Mouse (Mus musculus): Measurements from ENCODE around the gene H3f3a. TPM values are rescaled to one million over a fixed set of nuclear protein-coding genes. Genes with fewer than 3 reads are reported as not detected.
A peak's percentile ranks its signal among the peaks of the same experiment; 100 is the strongest.

The H3f3a gene
- polyA plus RNA-seq, 1 experiment = 339 TPM

DNA sequence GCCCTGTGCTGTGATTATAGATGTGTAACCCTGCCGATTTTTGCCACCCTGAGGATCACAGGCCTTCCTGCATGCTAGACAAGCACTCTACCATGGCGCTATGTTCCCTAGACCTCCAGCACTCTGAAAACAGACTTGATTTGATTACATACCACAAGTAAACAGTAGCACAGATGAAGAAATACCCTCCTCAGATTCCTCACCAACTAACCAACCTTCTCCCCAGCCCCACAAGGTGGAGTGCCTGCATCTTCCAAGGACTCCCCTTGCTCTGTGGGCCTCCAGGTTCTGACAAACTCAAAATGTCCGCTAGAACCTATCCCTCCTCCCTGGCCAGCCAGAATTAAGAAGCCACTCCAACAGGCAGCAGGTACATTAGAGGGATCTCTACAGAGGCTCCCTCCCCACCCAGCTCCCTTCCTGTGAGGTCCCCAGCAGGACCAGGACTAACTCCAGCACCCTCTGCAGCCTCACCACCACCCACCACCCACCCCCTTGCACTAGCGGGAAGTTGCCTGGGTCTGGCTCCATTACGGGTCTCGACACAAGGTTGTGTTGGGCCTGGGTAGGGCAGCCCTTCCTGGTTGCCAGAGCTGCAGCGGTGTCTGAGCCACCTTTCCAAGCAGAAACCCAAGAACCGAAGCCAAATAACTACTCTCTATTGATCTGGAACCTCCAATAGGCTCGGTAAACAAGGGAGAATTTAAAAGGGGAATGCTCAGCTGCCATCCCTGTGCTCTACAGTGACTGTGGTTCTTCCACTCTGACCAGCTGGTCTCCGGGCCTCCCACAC lies 46.0 kb downstream of the H3f3a start:
- TF ChIP-seq POLR2A (IDR thresholded peaks at IDR 0.05; ENCODE audit: borderline replicate concordance, extremely low read depth, low read depth, low read length) = no peak
- no peak for TF ChIP-seq CTCF (IDR thresholded peaks at IDR 0.05; ENCODE audit: insufficient read depth, low read length)
- DNase-seq = peak; percentile 32
- H3K4me3 ChIP-seq (replicated peaks; ENCODE audit: extremely low read depth, low read depth, low read length) = peak overlapping the region; percentile 78
- 20% methylated on average over 10 of the region's 10 CpGs for WGBS
- H3K4me1 ChIP-seq (ENCODE audit: control insufficient read depth, insufficient read depth, low read length) = peaks cover 6% of the 10 kb centered on the region

DNA sequence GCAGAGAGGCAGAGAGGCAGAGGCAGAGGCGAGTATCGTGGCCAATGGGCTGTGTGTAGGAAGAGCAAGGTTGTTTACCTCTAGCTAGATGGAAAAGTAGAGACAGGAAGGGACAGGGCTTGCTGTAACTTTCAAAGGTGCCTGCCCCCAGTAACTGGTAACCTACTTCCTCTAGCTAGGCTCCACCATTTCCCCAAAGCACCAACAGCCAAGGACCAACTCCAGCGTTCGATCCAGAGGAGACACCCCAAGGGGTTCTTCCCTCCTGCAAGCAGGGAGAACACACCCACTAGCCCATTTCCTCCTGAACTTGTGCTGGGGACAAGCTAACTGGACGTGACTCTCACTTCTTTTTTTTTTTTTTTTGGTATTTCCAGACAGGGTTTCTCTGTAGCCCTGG lies 47.2 kb downstream of the H3f3a start:
- TF ChIP-seq POLR2A (IDR thresholded peaks at IDR 0.05; ENCODE audit: borderline replicate concordance, extremely low read depth, low read depth, low read length) = no peak
- no peak for TF ChIP-seq CTCF (IDR thresholded peaks at IDR 0.05; ENCODE audit: insufficient read depth, low read length)
- no peak for DNase-seq
- Histone ChIP-seq H3K4me1 (ENCODE audit: control insufficient read depth, insufficient read depth, low read length) (peaks cover 6% of the 10 kb centered on the region), H3K4me3 (replicated peaks; ENCODE audit: extremely low read depth, low read depth, low read length) (no peak overlapping the region)
- 38% methylated on average over 5 of the region's 5 CpGs for WGBS

DNA sequence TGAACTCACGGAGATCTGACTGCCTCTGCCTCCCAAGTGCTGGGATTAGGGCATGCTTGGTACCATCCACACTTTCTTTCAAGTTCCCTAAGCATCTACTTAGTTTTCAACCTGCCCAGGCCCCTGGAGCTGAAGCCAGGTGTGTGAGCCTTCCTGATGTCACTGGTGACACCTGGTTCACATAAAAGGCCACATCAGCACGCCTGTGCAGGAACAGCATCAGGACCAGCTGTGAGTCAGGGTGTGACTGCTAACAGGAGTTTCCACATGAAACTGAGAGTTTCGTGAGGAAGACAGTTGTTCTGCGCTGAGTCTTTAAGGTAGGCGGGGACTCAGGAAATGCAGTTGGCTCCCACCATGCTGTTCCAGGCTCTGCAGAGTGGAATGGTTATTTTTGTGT lies 48.4 kb downstream of the H3f3a start:
- WGBS = 73% methylated on average over 5 of the region's 5 CpGs
- H3K4me1 ChIP-seq (ENCODE audit: control insufficient read depth, insufficient read depth, low read length) = peaks cover 6% of the 10 kb centered on the region
- TF ChIP-seq POLR2A (IDR thresholded peaks at IDR 0.05; ENCODE audit: borderline replicate concordance, extremely low read depth, low read depth, low read length) (no peak), CTCF (IDR thresholded peaks at IDR 0.05; ENCODE audit: insufficient read depth, low read length) (no peak)
- DNase-seq = no peak
- H3K4me3 ChIP-seq (replicated peaks; ENCODE audit: extremely low read depth, low read depth, low read length) = no peak overlapping the region

DNA sequence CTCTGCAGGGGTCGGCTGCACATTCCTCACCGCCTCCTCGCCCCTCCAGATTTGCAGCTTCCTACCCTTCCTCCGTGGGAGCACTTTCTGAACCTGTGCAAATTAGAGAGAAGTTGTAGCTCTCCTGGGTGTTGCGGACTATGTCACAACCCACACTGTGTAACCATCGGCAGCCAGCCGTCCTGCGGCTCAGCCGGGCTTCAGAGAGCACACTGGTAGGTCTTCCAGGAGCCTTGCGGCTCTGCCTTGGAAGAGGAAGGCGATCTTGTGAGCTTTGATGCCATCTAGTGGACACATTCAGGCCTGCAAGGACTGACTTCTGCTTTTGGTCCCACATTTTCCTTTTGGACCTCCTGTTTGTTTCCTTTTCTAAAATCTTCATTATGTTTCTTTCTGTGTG lies 49.9 kb downstream of the H3f3a start:
- peak; percentile 80 for DNase-seq
- WGBS = 2% methylated on average over 11 of the region's 11 CpGs
- TF ChIP-seq POLR2A (IDR thresholded peaks at IDR 0.05; ENCODE audit: borderline replicate concordance, extremely low read depth, low read depth, low read length) (no peak), CTCF (IDR thresholded peaks at IDR 0.05; ENCODE audit: insufficient read depth, low read length) (peak; percentile 90)
- H3K4me1 ChIP-seq (ENCODE audit: control insufficient read depth, insufficient read depth, low read length) = peaks cover 6% of the 10 kb centered on the region
- H3K4me3 ChIP-seq (replicated peaks; ENCODE audit: extremely low read depth, low read depth, low read length) = peak overlapping the region; percentile 1

DNA sequence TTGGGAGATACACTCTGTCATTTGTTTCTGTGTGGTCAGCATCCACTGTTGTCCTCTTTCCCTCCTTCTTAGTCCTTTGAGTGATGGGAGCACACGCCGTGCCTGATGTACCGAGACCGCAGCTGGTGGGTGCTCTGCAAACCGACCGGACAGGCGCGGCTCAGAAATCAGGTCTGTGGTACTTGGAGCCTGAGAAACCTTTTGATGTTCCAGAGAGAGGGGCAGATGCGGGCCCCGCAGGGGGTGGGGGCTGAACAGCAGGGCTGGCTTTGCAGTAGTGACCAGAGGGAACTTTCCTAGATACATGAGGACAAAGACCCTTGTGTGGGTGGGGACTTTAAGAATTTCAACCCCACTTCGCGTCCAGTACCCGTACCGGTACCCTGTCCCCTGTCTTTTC lies 50.4 kb downstream of the H3f3a start:
- no peak overlapping the region for H3K4me3 ChIP-seq (replicated peaks; ENCODE audit: extremely low read depth, low read depth, low read length)
- DNase-seq = no peak
- H3K4me1 ChIP-seq (ENCODE audit: control insufficient read depth, insufficient read depth, low read length) = peaks cover 6% of the 10 kb centered on the region
- WGBS = 15% methylated on average over 14 of the region's 14 CpGs
- TF ChIP-seq CTCF (IDR thresholded peaks at IDR 0.05; ENCODE audit: insufficient read depth, low read length) (no peak), POLR2A (IDR thresholded peaks at IDR 0.05; ENCODE audit: borderline replicate concordance, extremely low read depth, low read depth, low read length) (no peak)

DNA sequence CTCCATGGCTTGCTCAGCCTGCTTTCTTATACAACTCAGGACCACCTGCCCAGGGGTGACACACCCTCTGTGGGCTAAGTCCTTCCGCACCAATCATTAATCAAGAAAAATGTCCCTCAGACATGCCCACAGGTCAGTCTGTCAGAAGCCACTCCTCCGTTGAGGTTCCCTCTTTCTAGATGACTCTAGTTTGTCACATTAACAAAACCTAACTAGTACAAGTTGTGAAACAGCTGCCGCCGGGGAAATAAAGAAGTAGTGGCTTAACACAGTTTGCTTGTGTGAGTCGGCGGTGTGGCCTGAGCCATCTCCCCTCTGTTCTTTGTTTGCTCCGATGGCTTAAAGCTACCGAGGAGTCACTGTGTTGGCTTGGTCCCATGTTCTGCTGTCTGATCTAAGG lies 51.1 kb downstream of the H3f3a start:
- peak; percentile 23 for DNase-seq
- WGBS = 69% methylated on average over 8 of the region's 8 CpGs
- peaks cover 3% of the 10 kb centered on the region for H3K4me1 ChIP-seq (ENCODE audit: control insufficient read depth, insufficient read depth, low read length)

DNA sequence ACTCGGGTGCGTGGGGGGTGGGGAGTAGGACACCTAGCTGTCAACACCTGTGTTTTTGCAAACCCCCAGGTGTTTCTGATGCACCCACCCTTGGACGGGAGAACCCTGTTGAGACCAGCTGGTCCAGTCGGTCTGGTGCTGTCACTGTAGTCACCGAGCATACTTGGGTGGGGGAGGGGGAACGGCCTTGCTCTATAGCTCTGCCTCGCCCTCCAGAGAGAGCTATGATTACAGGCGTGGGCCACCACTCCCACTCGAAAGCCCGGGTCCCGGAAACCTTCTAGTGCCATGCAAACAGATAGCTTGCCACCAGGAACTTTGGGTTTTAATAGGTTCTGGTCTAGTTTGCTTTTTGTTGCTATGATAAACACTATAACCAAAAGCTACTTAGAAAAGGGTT lies 51.6 kb downstream of the H3f3a start:
- DNase-seq = peak; percentile 22
- TF ChIP-seq CTCF (IDR thresholded peaks at IDR 0.05; ENCODE audit: insufficient read depth, low read length) (no peak), POLR2A (IDR thresholded peaks at IDR 0.05; ENCODE audit: borderline replicate concordance, extremely low read depth, low read depth, low read length) (no peak)
- Histone ChIP-seq H3K4me3 (replicated peaks; ENCODE audit: extremely low read depth, low read depth, low read length) (no peak overlapping the region), H3K4me1 (ENCODE audit: control insufficient read depth, insufficient read depth, low read length) (peaks cover 3% of the 10 kb centered on the region)
- WGBS = 70% methylated on average over 11 of the region's 11 CpGs

More for the DNA sequence above, 51.1 kb downstream of the H3f3a start:
- TF ChIP-seq POLR2A (IDR thresholded peaks at IDR 0.05; ENCODE audit: borderline replicate concordance, extremely low read depth, low read depth, low read length) = no peak
- no peak for TF ChIP-seq CTCF (IDR thresholded peaks at IDR 0.05; ENCODE audit: insufficient read depth, low read length)
- no peak overlapping the region for H3K4me3 ChIP-seq (replicated peaks; ENCODE audit: extremely low read depth, low read depth, low read length)

DNA sequence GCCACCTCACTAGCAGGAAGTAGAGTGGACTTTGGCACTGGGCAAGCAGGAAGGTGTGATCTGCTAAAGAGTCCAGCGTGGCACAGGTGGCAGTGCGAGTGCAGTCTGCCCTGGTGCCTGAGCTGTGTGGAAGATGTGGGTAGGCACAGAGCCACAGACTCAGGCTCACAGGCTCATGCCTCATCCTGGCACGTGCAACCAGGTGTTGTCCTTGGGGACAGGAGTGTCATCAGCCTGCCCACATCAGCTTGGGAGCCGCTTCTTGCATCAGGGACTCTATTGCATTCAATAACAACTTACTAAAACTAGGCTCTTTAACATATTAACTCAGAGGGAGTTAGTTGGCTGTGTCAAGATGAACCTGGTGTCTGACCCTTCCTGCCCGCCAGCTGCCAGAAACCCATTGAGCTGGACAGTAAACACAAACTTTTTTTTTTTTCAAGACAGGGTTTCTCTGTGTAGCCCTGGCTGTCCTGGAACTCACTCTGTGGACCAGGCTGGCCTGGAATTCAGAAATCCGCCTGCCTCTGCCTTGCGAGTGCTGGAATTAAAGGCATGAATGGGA lies 55.7 kb downstream of the H3f3a start:
- Histone ChIP-seq H3K4me1 (ENCODE audit: control insufficient read depth, insufficient read depth, low read length) (no peaks in the 10 kb centered on the region), H3K4me3 (replicated peaks; ENCODE audit: extremely low read depth, low read depth, low read length) (no peak overlapping the region)
- 75% methylated on average over 7 of the region's 7 CpGs for WGBS
- TF ChIP-seq CTCF (IDR thresholded peaks at IDR 0.05; ENCODE audit: insufficient read depth, low read length) (no peak), POLR2A (IDR thresholded peaks at IDR 0.05; ENCODE audit: borderline replicate concordance, extremely low read depth, low read depth, low read length) (no peak)
- no peak for DNase-seq

DNA sequence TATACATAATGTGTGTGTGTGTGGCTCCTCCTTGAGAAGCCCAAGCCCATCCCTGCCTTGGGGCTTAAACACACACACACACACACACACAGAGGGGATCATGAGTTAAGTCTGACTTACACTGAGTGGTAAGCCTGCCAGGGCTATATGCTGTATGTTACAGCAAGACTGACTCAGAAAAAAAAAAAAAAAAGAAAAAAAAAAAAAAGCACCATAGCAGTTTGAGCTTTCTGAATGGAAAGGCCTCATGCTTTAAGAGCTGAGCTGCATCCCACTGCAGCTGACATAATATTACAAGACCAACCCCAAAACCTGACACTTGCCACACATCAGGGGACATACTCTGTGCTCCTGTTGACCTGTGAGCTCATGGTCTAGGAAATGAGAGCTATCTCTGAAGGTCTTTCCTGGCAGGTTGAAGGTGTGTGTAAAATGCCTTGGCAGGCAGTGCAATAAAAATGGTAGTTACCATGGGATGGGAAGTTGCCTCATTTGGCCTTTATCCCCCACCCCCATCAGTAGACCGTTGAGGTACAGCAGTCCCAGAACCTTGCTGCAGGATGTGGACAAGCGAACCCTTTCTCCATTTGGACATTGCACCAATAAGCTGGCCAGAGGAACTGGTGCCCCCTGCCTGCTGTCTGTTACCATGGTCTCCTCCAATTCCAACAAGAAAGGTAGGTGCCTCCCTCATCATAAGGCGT lies 56.3 kb downstream of the H3f3a start:
- Histone ChIP-seq H3K4me1 (ENCODE audit: control insufficient read depth, insufficient read depth, low read length) (no peaks in the 10 kb centered on the region), H3K4me3 (replicated peaks; ENCODE audit: extremely low read depth, low read depth, low read length) (no peak overlapping the region)
- TF ChIP-seq CTCF (IDR thresholded peaks at IDR 0.05; ENCODE audit: insufficient read depth, low read length) = no peak
- TF ChIP-seq POLR2A (IDR thresholded peaks at IDR 0.05; ENCODE audit: borderline replicate concordance, extremely low read depth, low read depth, low read length) = no peak
- WGBS = 77% methylated on average over 3 of the region's 3 CpGs
- no peak for DNase-seq
